Mouse (Mus musculus): ENCODE data around the gene Zfp422. TPM values are rescaled to one million over a fixed set of nuclear protein-coding genes. Genes with fewer than 3 reads are reported as not detected.

Zfp422 gene
- 300 and 303 TPM in 2 replicates for polyA plus RNA-seq (2014; fragmentation: Nextera tagmentation; extraction: Ambion mirVana)

DNA sequence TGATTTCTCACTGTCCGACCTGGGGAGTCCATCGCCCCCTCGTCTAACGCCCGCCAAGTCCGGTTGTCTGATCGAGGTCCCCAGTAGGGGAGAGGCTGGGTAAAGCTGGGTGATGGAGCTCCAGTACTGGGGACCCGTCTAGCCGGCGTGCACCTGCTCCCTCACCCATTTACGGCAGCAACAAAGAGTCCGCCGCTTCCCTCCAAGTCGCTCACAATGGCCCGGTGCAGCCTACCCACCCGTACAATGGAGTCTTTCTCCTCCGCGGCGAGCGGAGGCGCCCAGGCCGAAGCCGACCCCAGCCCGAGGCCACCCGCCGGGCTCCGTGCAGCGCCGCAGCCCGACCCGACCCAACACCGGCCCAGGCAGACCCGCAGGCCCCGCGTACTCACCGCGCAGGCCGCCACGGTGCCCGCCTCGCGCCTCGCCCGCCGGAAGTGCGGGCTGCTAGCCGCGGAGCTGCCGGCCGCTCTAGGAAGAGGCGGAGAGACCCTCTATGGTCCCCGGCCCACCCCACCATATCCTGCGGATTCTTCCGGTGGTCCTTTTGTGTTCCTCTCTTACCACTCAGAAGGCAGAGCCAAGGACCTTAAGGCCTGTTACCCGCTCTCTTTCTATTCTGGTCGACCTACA, at the start of gene Zfp422:
Gene Zfp422, minus strand, starts transcription at position 461 of the 633 bp plus-strand sequence.
- Histone ChIP-seq H3K4me2 (ENCODE audit: low read depth, severe bottlenecking) (peak within 1 kb of the TSS; percentile 63), H3K9ac (ENCODE audit: low read length) (peak within 1 kb of the TSS; percentile 99), H3K27ac (replicated peaks; ENCODE audit: low read depth, low read length) (peak within 1 kb of the TSS; percentile 79), H3K9me3 (ENCODE audit: control insufficient read depth, low read length) (no peaks in the 10 kb centered on the region), H3K36me3 (ENCODE audit: control insufficient read depth, insufficient read depth, low read length) (0 out of 2 replicates have a peak, but pooled peaks cover 6% of the 10 kb centered on the region), H3K27me3 (ENCODE audit: control insufficient read depth, insufficient read depth, low read length) (no peaks in the 10 kb centered on the region), H3K4me1 (ENCODE audit: control insufficient read depth, insufficient read depth, low read length) (no peaks in the 10 kb centered on the region), H3K4me3 (ENCODE audit: low read depth, low read length) (peak within 1 kb of the TSS; percentile 84)
- WGBS = under 1% methylated on average over 55 of the region's 56 CpGs
- DNase-seq (ENCODE audit: low spot score) (peak; percentile 88), ATAC-seq (ENCODE audit: insufficient number of reproducible peaks, low FRiP score, low TSS enrichment, low read depth) (peak; percentile 90)

GRCm38 (mm10) chr6:116677321-116677720, 48.5 kb upstream of the Zfp422 start:
- H3K4me3 ChIP-seq (ENCODE audit: low read depth, low read length) = no peak overlapping the region
- DNase-seq (ENCODE audit: low spot score) = no peak
- no peaks in the 10 kb centered on the region; the same call in 1 of the 2 replicates for H3K4me1 ChIP-seq (ENCODE audit: control insufficient read depth, insufficient read depth, low read length)
- no peak overlapping the region for H3K4me2 ChIP-seq (ENCODE audit: low read depth, severe bottlenecking)
- 69% methylated on average over 6 of the region's 6 CpGs for WGBS
- no peak for ATAC-seq (ENCODE audit: insufficient number of reproducible peaks, low FRiP score, low TSS enrichment, low read depth)
- no peaks in the 10 kb centered on the region for H3K36me3 ChIP-seq (ENCODE audit: control insufficient read depth, insufficient read depth, low read length)
- H3K9me3 ChIP-seq (ENCODE audit: control insufficient read depth, low read length) = no peaks in the 10 kb centered on the region
- H3K27ac ChIP-seq (replicated peaks; ENCODE audit: low read depth, low read length) = no peak overlapping the region
- H3K27me3 ChIP-seq (ENCODE audit: control insufficient read depth, insufficient read depth, low read length) = peaks cover 2% of the 10 kb centered on the region; the same call in 1 of the 2 replicates
- no peak overlapping the region for H3K9ac ChIP-seq (ENCODE audit: low read length)

DNA sequence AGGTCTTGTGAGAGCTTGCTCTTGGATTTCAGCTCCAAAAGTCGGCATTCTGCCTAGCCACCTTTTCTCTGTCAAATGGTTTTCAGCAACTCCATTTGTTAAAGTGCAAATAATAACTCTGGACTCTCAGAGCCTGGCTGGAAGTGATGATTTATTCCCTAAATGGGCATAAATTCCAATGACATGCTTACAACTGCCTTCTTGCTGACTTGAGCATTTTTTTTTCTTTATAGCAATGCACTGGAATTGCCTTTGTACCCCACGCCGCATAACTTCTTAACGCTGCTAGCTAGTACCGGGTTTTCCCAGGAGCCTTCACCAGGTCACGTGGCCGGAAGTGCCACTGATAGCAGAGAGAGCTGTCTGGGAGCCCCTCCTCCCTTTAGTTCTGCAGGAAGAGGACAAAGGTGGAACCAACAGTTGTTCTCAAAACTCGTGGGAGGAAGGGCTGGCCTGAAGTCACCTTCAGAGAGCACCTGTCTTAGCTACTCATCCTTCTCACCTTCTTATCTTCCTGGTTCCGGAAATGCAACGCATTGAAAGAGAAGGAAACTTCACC, 47.6 kb upstream of the Zfp422 start:
- Histone ChIP-seq H3K27ac (replicated peaks; ENCODE audit: low read depth, low read length) (no peak overlapping the region), H3K9ac (ENCODE audit: low read length) (no peak overlapping the region), H3K36me3 (ENCODE audit: control insufficient read depth, insufficient read depth, low read length) (no peaks in the 10 kb centered on the region), H3K4me1 (ENCODE audit: control insufficient read depth, insufficient read depth, low read length) (peaks cover 4% of the 10 kb centered on the region), H3K4me2 (ENCODE audit: low read depth, severe bottlenecking) (no peak overlapping the region), H3K4me3 (ENCODE audit: low read depth, low read length) (no peak overlapping the region), H3K9me3 (ENCODE audit: control insufficient read depth, low read length) (no peaks in the 10 kb centered on the region), H3K27me3 (ENCODE audit: control insufficient read depth, insufficient read depth, low read length) (peaks cover 2% of the 10 kb centered on the region; the same call in 1 of the 2 replicates)
- WGBS = 76% methylated on average over 10 of the region's 10 CpGs
- DNase-seq (ENCODE audit: low spot score) (no peak), ATAC-seq (ENCODE audit: insufficient number of reproducible peaks, low FRiP score, low TSS enrichment, low read depth) (no peak)

DNA sequence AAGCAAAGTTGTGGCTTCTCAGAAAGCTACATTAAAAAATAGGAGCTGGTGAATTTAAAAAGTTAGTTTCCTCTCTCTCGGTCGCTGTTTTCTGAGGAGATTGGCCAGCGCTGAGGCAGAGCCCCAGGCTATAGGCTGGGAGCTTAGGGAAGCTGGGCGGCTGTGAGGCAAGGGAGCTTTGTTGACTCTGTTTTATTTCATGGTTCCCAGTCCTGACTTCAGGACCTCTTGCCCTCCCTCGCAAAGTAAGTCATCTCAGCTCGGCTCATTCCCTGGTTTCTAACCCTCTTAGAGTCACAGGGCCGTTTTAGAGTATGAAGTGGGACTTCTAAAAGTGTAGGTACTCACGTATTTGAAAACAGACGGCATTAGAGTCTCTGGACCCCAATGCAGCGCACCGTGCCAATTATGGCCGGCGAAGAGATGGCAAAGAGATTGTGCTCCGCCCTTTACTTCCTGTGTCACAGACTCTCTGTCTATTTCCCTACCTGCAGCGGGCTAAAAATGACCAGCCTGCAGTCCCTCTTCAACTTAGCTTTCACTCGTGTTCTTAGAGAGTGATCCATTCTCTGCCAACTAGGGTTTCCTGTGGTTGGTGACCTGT, 45.6 kb upstream of the Zfp422 start:
- H3K4me3 ChIP-seq (ENCODE audit: low read depth, low read length) = peak overlapping the region; percentile 42
- H3K27me3 ChIP-seq (ENCODE audit: control insufficient read depth, insufficient read depth, low read length) = peaks cover 2% of the 10 kb centered on the region; the same call in 1 of the 2 replicates
- DNase-seq (ENCODE audit: low spot score) = peak; percentile 33
- H3K4me1 ChIP-seq (ENCODE audit: control insufficient read depth, insufficient read depth, low read length) = peaks cover 12% of the 10 kb centered on the region
- 0 out of 2 replicates have a peak overlapping the region, but pooled peaks have one; percentile 36 for H3K27ac ChIP-seq (replicated peaks; ENCODE audit: low read depth, low read length)
- peak overlapping the region; percentile 92 for H3K4me2 ChIP-seq (ENCODE audit: low read depth, severe bottlenecking)
- no peaks in the 10 kb centered on the region for H3K36me3 ChIP-seq (ENCODE audit: control insufficient read depth, insufficient read depth, low read length)
- 19% methylated on average over 16 of the region's 16 CpGs for WGBS
- H3K9me3 ChIP-seq (ENCODE audit: control insufficient read depth, low read length) = no peaks in the 10 kb centered on the region
- peak overlapping the region; percentile 53 for H3K9ac ChIP-seq (ENCODE audit: low read length)
- no peak for ATAC-seq (ENCODE audit: insufficient number of reproducible peaks, low FRiP score, low TSS enrichment, low read depth)

- Histone ChIP-seq H3K4me3 (ENCODE audit: low read depth, low read length) (peak within 1 kb of the TSS; percentile 42), H3K36me3 (ENCODE audit: control insufficient read depth, insufficient read depth, low read length) (no peaks in the 10 kb centered on the region), H3K4me1 (ENCODE audit: control insufficient read depth, insufficient read depth, low read length) (peaks cover 12% of the 10 kb centered on the region), H3K9ac (ENCODE audit: low read length) (peak within 1 kb of the TSS; percentile 57), H3K27me3 (ENCODE audit: control insufficient read depth, insufficient read depth, low read length) (peaks cover 2% of the 10 kb centered on the region; the same call in 1 of the 2 replicates), H3K9me3 (ENCODE audit: control insufficient read depth, low read length) (no peaks in the 10 kb centered on the region), H3K27ac (replicated peaks; ENCODE audit: low read depth, low read length) (0 out of 2 replicates have a peak within 1 kb of the TSS, but pooled peaks have one; percentile 36), H3K4me2 (ENCODE audit: low read depth, severe bottlenecking) (peak within 1 kb of the TSS; percentile 92)
- WGBS = under 1% methylated on average over 44 of the region's 44 CpGs
- peak; percentile 85 for ATAC-seq (ENCODE audit: insufficient number of reproducible peaks, low FRiP score, low TSS enrichment, low read depth)
- peak; percentile 90 for DNase-seq (ENCODE audit: low spot score)
These were observed 44.9 kb upstream of the Zfp422 start, which contains the start of gene Rassf4 for GRCm38 (mm10) chr6:116673471-116674282. TSS of gene Rassf4 (minus strand) at chr6:116673952.

- DNase-seq (ENCODE audit: low spot score) (no peak), ATAC-seq (ENCODE audit: insufficient number of reproducible peaks, low FRiP score, low TSS enrichment, low read depth) (no peak)
- 78% methylated on average over 5 of the region's 5 CpGs for WGBS
- Histone ChIP-seq H3K4me1 (ENCODE audit: control insufficient read depth, insufficient read depth, low read length) (peaks cover 12% of the 10 kb centered on the region), H3K27me3 (ENCODE audit: control insufficient read depth, insufficient read depth, low read length) (peaks cover 2% of the 10 kb centered on the region; the same call in 1 of the 2 replicates), H3K9ac (ENCODE audit: low read length) (no peak overlapping the region), H3K4me3 (ENCODE audit: low read depth, low read length) (no peak overlapping the region), H3K4me2 (ENCODE audit: low read depth, severe bottlenecking) (no peak overlapping the region), H3K9me3 (ENCODE audit: control insufficient read depth, low read length) (no peaks in the 10 kb centered on the region), H3K27ac (replicated peaks; ENCODE audit: low read depth, low read length) (no peak overlapping the region), H3K36me3 (ENCODE audit: control insufficient read depth, insufficient read depth, low read length) (no peaks in the 10 kb centered on the region)
These were observed 43.5 kb upstream of the Zfp422 start for GRCm38 (mm10) chr6:116672349-116672748.

DNA sequence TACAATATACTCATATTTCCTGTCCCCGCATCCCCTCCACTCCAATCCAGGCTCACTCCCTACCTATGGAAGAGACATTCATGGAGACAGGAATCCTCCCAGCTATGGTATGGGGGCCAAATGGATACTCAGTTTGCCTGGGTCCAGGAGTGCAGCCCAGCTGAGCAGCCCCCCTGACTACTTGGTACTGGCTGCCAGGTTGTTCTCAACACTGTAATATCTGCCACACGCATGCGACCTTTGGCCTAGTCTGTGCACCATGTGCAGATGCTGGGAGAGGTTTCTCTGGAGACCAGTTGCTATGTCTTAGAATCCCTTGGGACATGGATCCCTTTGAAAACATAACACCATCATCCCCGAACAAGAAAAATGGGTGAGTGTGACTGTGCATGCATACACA, 43.0 kb upstream of the Zfp422 start:
- Histone ChIP-seq H3K4me1 (ENCODE audit: control insufficient read depth, insufficient read depth, low read length) (peaks cover 12% of the 10 kb centered on the region), H3K36me3 (ENCODE audit: control insufficient read depth, insufficient read depth, low read length) (no peaks in the 10 kb centered on the region), H3K9me3 (ENCODE audit: control insufficient read depth, low read length) (no peaks in the 10 kb centered on the region), H3K27ac (replicated peaks; ENCODE audit: low read depth, low read length) (no peak overlapping the region), H3K4me2 (ENCODE audit: low read depth, severe bottlenecking) (no peak overlapping the region), H3K4me3 (ENCODE audit: low read depth, low read length) (no peak overlapping the region), H3K9ac (ENCODE audit: low read length) (no peak overlapping the region), H3K27me3 (ENCODE audit: control insufficient read depth, insufficient read depth, low read length) (peaks cover 2% of the 10 kb centered on the region; the same call in 1 of the 2 replicates)
- ATAC-seq (ENCODE audit: insufficient number of reproducible peaks, low FRiP score, low TSS enrichment, low read depth) (no peak), DNase-seq (ENCODE audit: low spot score) (no peak)
- 86% methylated on average over 4 of the region's 4 CpGs for WGBS

- peak; percentile 32 for DNase-seq (ENCODE audit: low spot score)
- no peaks in the 10 kb centered on the region for H3K36me3 ChIP-seq (ENCODE audit: control insufficient read depth, insufficient read depth, low read length)
- no peak overlapping the region for H3K9ac ChIP-seq (ENCODE audit: low read length)
- ATAC-seq (ENCODE audit: insufficient number of reproducible peaks, low FRiP score, low TSS enrichment, low read depth) = peak; percentile 40
- WGBS = 2% methylated on average over 5 of the region's 5 CpGs
- no peak overlapping the region for H3K4me3 ChIP-seq (ENCODE audit: low read depth, low read length)
- H3K27me3 ChIP-seq (ENCODE audit: control insufficient read depth, insufficient read depth, low read length) = peaks cover 2% of the 10 kb centered on the region; the same call in 1 of the 2 replicates
- peaks cover 12% of the 10 kb centered on the region for H3K4me1 ChIP-seq (ENCODE audit: control insufficient read depth, insufficient read depth, low read length)
- no peak overlapping the region for H3K27ac ChIP-seq (replicated peaks; ENCODE audit: low read depth, low read length)
- H3K4me2 ChIP-seq (ENCODE audit: low read depth, severe bottlenecking) = no peak overlapping the region
- no peaks in the 10 kb centered on the region for H3K9me3 ChIP-seq (ENCODE audit: control insufficient read depth, low read length)
These were observed 42.2 kb upstream of the Zfp422 start for GRCm38 (mm10) chr6:116671031-116671430.

Data from limb, embryonic 11.5 days (tissue).